Mouse (Mus musculus) kidney, postnatal 14 days (tissue): ENCODE results near the gene Bnip3.

ENCODE experiments used
- DNase-seq: peaks from one replicate; pipeline ENCODE4 v3.0.0; 2022; ENCODE audit warnings: mixed read lengths

Bnip3 gene

GRCm38 (mm10) chr7:138843421-138843820, 65.9 kb downstream of the Bnip3 start:
- DNase-seq: no peak

- no peak for DNase-seq
Measured at GRCm38 (mm10) chr7:138841436-138842151, 67.7 kb downstream of the Bnip3 start.
